Mouse (Mus musculus) cerebellum, postnatal 10 days (tissue): ENCODE measurements around the gene Olfr135.

ENCODE experiments used
- DNase-seq, 2 experiments: peaks; one replicate each; pipeline ENCODE4 v3.0.0; 2021; ENCODE audit warnings: mixed read lengths in 2 of 2

The Olfr135 gene

GRCm38 (mm10) chr17:38204035-38204434 lies at the start of gene Olfr135:
TSS of gene Olfr135 (plus strand) at chr17:38204335.
- no peak for DNase-seq

- DNase-seq = no peak
Observed at GRCm38 (mm10) chr17:38171088-38171487, 33.0 kb upstream of the Olfr135 start, which contains the start of gene Olfr134. TSS of gene Olfr134 (plus strand) at chr17:38171388.
